Comparison of ENCODE assay signal across 9 mouse cellular contexts in the genomic region with DNA sequence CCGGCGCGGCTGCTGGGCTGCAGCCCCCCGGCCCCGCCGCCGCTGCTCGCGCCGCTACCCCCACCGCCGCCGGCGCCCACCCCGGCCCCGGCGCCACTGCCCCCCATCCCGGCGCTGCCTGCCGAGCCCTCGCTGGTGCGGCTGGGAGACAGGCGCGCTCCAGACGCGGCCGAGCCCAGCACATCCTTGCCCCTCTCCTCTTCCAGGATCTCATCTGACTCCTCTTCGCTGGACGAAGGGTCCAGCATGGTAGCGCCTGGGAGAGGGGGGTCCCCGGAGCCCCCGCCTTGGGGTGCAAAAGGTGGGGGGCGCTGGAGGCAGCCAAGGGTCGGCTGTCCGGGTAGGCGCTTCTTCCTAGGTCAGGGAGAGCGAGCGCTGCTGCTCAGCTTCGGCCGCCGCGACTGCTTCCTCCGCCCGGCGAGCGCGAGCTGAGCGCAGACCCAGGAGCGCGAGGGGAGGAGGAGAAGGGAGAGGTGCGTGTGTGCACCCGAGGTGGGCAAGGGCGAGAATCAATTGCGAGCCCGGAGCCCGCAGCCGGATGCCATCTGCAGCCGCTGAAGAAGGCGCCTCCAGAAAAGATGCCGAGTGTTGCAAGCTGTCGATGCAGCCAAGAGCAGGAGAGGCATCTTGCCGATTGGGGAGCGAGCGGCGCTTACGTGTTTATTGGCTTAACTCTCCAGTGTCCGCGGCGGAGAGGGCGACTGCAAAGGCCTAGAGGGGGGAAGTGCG. TPM values are rescaled to one million over a fixed set of nuclear protein-coding genes. Genes with fewer than 3 reads are reported as not detected.
DNase-seq lines count a peak whose midpoint lies in the region; ATAC-seq and TF ChIP-seq lines count a peak whose summit lies in the region.
"Had no signal": no experiment of that assay in that cellular context is flagged by ENCODE, and none has a peak within 500 bp of the region (broad histone marks: within the 10 kb centered on the region; RNA-seq: fewer than 3 reads in every experiment).

TSS of gene Cadps (minus strand) at position 589 of the 729 bp plus-strand sequence.

- TF ChIP-seq EP300 in heart, adult 2 months (IDR thresholded peaks at IDR 0.05; ENCODE audit: insufficient read depth, low read depth, low read length) = no peak

- no peaks in the 10 kb centered on the region for H3K36me3 ChIP-seq in heart, adult 2 months (ENCODE audit: control insufficient read depth, insufficient read depth, low read length)
- no peaks in the 10 kb centered on the region for H3K36me3 ChIP-seq in embryonic facial prominence, embryonic 13.5 days
- no peaks in the 10 kb centered on the region for H3K36me3 ChIP-seq in intestine, embryonic 15.5 days
- H3K36me3 ChIP-seq in liver, embryonic 16.5 days (ENCODE audit: control insufficient read depth, insufficient read depth) = no peaks in the 10 kb centered on the region
- H3K36me3 ChIP-seq in stomach, embryonic 16.5 days (ENCODE audit: control insufficient read depth, insufficient read depth, low read length) = no peaks in the 10 kb centered on the region

- 0 out of 2 replicates have a peak, but pooled peaks have one; percentile 26 for ATAC-seq in embryonic facial prominence, embryonic 13.5 days (ENCODE audit: insufficient number of reproducible peaks, insufficient read depth, low FRiP score, low TSS enrichment, low read depth)
- peak; percentile 42 for ATAC-seq in intestine, embryonic 15.5 days
- ATAC-seq in liver, embryonic 16.5 days (ENCODE audit: low read depth) = no peak
- peak; percentile 43 for ATAC-seq in stomach, embryonic 16.5 days (ENCODE audit: insufficient read depth, low FRiP score)

- peaks cover 3% of the 10 kb centered on the region; the same call in 1 of the 2 replicates for H3K27me3 ChIP-seq in heart, adult 2 months (ENCODE audit: control insufficient read depth, insufficient read depth, low read length)
- H3K27me3 ChIP-seq in embryonic facial prominence, embryonic 13.5 days = peaks cover 34% of the 10 kb centered on the region
- H3K27me3 ChIP-seq in intestine, embryonic 15.5 days (replicated peaks) = peaks cover 18% of the 10 kb centered on the region
- H3K27me3 ChIP-seq in liver, embryonic 16.5 days (ENCODE audit: control insufficient read depth, insufficient read depth, low read depth, low read length) = peaks cover 28% of the 10 kb centered on the region
- peaks cover 22% of the 10 kb centered on the region for H3K27me3 ChIP-seq in stomach, embryonic 16.5 days (ENCODE audit: control insufficient read depth, insufficient read depth, low read length)

- intact Hi-C loops in heart, adult 2 months (cut with DNase I) = no loop called here
- intact Hi-C loops in heart, postnatal 25 days (cut with DNase I) = no loop called here

- no peaks in the 10 kb centered on the region for H3K79me2 ChIP-seq in heart, adult 2 months (replicated peaks; ENCODE audit: control insufficient read depth, insufficient read depth, low read length)

- H3K4me2 ChIP-seq in embryonic facial prominence, embryonic 13.5 days = peak within 1 kb of the TSS; percentile 98
- peak within 1 kb of the TSS; percentile 97 for H3K4me2 ChIP-seq in intestine, embryonic 15.5 days (replicated peaks)
- 0 out of 2 replicates have a peak within 1 kb of the TSS, but pooled peaks have one; percentile 9 for H3K4me2 ChIP-seq in liver, embryonic 16.5 days (ENCODE audit: low read depth, low read length)
- peak within 1 kb of the TSS; percentile 92 for H3K4me2 ChIP-seq in stomach, embryonic 16.5 days (ENCODE audit: low read depth, low read length)

- no peak for DNase-seq in heart, adult 2 months
- no peak for DNase-seq in heart, postnatal 25 days (ENCODE audit: low spot score)
- DNase-seq in adrenal gland, postnatal 10 days = peak; percentile 25
- DNase-seq in T-cell, adult 2 months (ENCODE audit: low spot score) = no peak

- TF ChIP-seq CTCF in heart, adult 2 months (IDR thresholded peaks at IDR 0.05) = no peak

- 2% methylated on average over 69 of the region's 71 CpGs for WGBS in heart, adult 2 months
- under 1% methylated on average over 70 of the region's 71 CpGs for WGBS in embryonic facial prominence, embryonic 13.5 days
- under 1% methylated on average over 65 of the region's 71 CpGs for WGBS in intestine, embryonic 15.5 days
- under 1% methylated on average over 59 of the region's 71 CpGs for WGBS in liver, embryonic 16.5 days (ENCODE audit: insufficient replicate concordance)
- under 1% methylated on average over 71 of the region's 71 CpGs for WGBS in stomach, embryonic 16.5 days

- no peaks in the 10 kb centered on the region for H3K9me3 ChIP-seq in embryonic facial prominence, embryonic 13.5 days
- no peaks in the 10 kb centered on the region for H3K9me3 ChIP-seq in intestine, embryonic 15.5 days
- H3K9me3 ChIP-seq in liver, embryonic 16.5 days (replicated peaks; ENCODE audit: control insufficient read depth, low read length) = no peaks in the 10 kb centered on the region
- no peaks in the 10 kb centered on the region for H3K9me3 ChIP-seq in stomach, embryonic 16.5 days (replicated peaks; ENCODE audit: control insufficient read depth, low read length)

- H3K27ac ChIP-seq in heart, adult 2 months = no peak within 1 kb of the TSS
- H3K27ac ChIP-seq in embryonic facial prominence, embryonic 13.5 days = peak within 1 kb of the TSS; percentile 28; the same call in 1 of the 2 replicates
- peak within 1 kb of the TSS; percentile 48; the same call in 1 of the 2 replicates for H3K27ac ChIP-seq in intestine, embryonic 15.5 days
- no peak within 1 kb of the TSS for H3K27ac ChIP-seq in liver, embryonic 16.5 days (ENCODE audit: low read length)
- H3K27ac ChIP-seq in stomach, embryonic 16.5 days (ENCODE audit: low read length) = no peak within 1 kb of the TSS; the same call in 1 of the 2 replicates

- H3K4me3 ChIP-seq in heart, adult 2 months = peak within 1 kb of the TSS; percentile 32; the same call in 1 of the 2 replicates
- H3K4me3 ChIP-seq in embryonic facial prominence, embryonic 13.5 days = peak within 1 kb of the TSS; percentile 60
- H3K4me3 ChIP-seq in intestine, embryonic 15.5 days (replicated peaks) = peak within 1 kb of the TSS; percentile 53
- H3K4me3 ChIP-seq in liver, embryonic 16.5 days (ENCODE audit: low read depth, low read length) = peak within 1 kb of the TSS; percentile 8
- peak within 1 kb of the TSS; percentile 56 for H3K4me3 ChIP-seq in stomach, embryonic 16.5 days (replicated peaks; ENCODE audit: low read length)

- no peaks in the 10 kb centered on the region for H3K4me1 ChIP-seq in heart, adult 2 months (ENCODE audit: control insufficient read depth, insufficient read depth, low read length)
- peaks cover 21% of the 10 kb centered on the region; the same call in 1 of the 2 replicates for H3K4me1 ChIP-seq in embryonic facial prominence, embryonic 13.5 days
- peaks cover 15% of the 10 kb centered on the region for H3K4me1 ChIP-seq in intestine, embryonic 15.5 days (replicated peaks)
- no peaks in the 10 kb centered on the region for H3K4me1 ChIP-seq in liver, embryonic 16.5 days (ENCODE audit: control insufficient read depth, low read depth, low read length)
- H3K4me1 ChIP-seq in stomach, embryonic 16.5 days (ENCODE audit: control insufficient read depth, insufficient read depth, low read length) = peaks cover 9% of the 10 kb centered on the region

- no peak for TF ChIP-seq POLR2A in heart, adult 2 months (IDR thresholded peaks at IDR 0.05; ENCODE audit: insufficient read depth, low read depth, low read length)

- no peak within 1 kb of the TSS for H3K9ac ChIP-seq in heart, adult 2 months (ENCODE audit: low read depth, low read length)
- H3K9ac ChIP-seq in embryonic facial prominence, embryonic 13.5 days = peak within 1 kb of the TSS; percentile 64
- peak within 1 kb of the TSS; percentile 42 for H3K9ac ChIP-seq in intestine, embryonic 15.5 days
- no peak within 1 kb of the TSS for H3K9ac ChIP-seq in liver, embryonic 16.5 days (ENCODE audit: low read depth, low read length)
- peak within 1 kb of the TSS; percentile 62 for H3K9ac ChIP-seq in stomach, embryonic 16.5 days (ENCODE audit: low read length)

RNA-seq across cellular contexts. Expression of gene Cadps, which starts in this region (rescaled TPM):
- under 1 TPM in 1 of 2 experiments, not detected in 1; 0.09 TPM for total RNA-seq in heart, adult 2 months (2021)
- 0.16 and 0.23 TPM in 2 replicates for polyA plus RNA-seq in heart, adult 2 months (2012; rRNA removed)
- not detected for total RNA-seq in heart, postnatal 25 days (2021)
- total RNA-seq in adrenal gland, postnatal 10 days (2021) = 10 to 100 TPM; 10.9 to 17.7 TPM
- polyA plus RNA-seq in embryonic facial prominence, embryonic 13.5 days (2015; fragmentation: Nextera tagmentation; extraction: Ambion mirVana) = 0.98 and 1.6 TPM in 2 replicates
- polyA plus RNA-seq in intestine, embryonic 15.5 days (2015; fragmentation: Nextera tagmentation; extraction: Ambion mirVana) = 2.5 and 2.9 TPM in 2 replicates
- not detected in 2 replicates for polyA plus RNA-seq in liver, embryonic 16.5 days (2015; fragmentation: Nextera tagmentation; extraction: Ambion mirVana)
- 1.0 and 2.3 TPM in 2 replicates for polyA plus RNA-seq in stomach, embryonic 16.5 days (2015; fragmentation: Nextera tagmentation; extraction: Ambion mirVana)
- polyA plus RNA-seq: C2C12 had no signal

Comparison
In these comparisons a context has a peak if more than half of its experiments do, and no peak if none do; other contexts are left out.
1. RNA of gene Cadps (total RNA-seq): 10.9 to 17.7 TPM in adrenal gland, postnatal 10 days; 0.09 TPM in heart, adult 2 months and not detected in heart, postnatal 25 days; every median in the first group is over 10 times any median in the second.
2. H3K27ac ChIP-seq: peak in embryonic facial prominence, embryonic 13.5 days (single experiment) and intestine, embryonic 15.5 days (single experiment); none in heart, adult 2 months (single experiment), liver, embryonic 16.5 days (single experiment) and stomach, embryonic 16.5 days (single experiment).
3. H3K4me3 ChIP-seq: peak in every context shown above with its lines; median percentile 60 in embryonic facial prominence, embryonic 13.5 days; 56 in stomach, embryonic 16.5 days; 53 in intestine, embryonic 15.5 days; 32 in heart, adult 2 months; 8 in liver, embryonic 16.5 days.
4. H3K9ac ChIP-seq: peak in embryonic facial prominence, embryonic 13.5 days (single experiment), intestine, embryonic 15.5 days (single experiment) and stomach, embryonic 16.5 days (single experiment); none in heart, adult 2 months (single experiment) and liver, embryonic 16.5 days (single experiment).
5. H3K4me2 ChIP-seq: peak in every context shown above with its lines; median percentile 98 in embryonic facial prominence, embryonic 13.5 days; 97 in intestine, embryonic 15.5 days; 92 in stomach, embryonic 16.5 days; 9 in liver, embryonic 16.5 days.